Mouse (Mus musculus) ES-CJ7 (cell line): ENCODE measurements at regions not wholly inside any gene's neighbourhood (a gene's known extent, or its start where the extent isn't known, plus 50 kb on each side); places are given as distances from the start of the nearest gene placed in this dataset.

Experiments used
- DNase-seq: peaks from one replicate; pipeline ENCODE4 v3.0.0; 2011; ENCODE audit warnings: low read depth, low spot score

DNA sequence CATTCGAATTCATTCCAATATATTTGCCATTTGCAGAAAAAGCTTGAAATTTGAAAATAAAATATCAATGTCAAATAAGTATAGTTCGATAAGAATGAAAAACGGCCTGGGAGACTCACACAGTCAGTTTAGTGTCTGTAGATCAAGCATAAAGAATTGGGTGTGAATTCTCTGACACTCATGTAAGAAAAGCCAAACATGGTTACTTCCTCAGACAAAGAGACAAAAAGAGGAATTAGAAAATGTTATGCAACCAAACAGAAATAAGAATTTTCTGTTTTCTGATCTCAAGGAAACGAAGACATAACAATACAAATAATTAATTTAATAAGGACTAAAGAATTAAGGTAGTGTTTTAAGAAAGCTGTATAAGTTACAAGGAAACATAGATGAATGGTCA is 113.7 kb upstream of the Egfr start:
- no peak for DNase-seq

DNA sequence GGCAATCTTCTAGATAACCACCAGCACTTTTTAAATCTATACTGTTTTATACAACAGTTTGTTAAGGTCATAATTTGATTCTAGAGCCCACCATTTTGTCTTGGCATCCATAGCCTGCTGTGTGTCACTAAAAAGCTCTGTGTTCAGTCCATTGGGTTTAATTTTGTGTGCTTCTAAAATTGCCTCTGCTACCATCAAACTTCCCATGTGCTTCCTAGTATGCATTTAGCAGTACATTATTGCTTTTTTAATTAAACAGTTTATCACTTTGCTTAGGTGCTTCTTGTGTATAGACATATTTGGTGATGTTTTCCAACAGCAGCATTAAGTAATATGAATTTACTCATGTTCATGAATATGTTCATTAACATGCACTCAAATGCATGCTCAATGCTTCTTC is 102.4 kb upstream of the Egfr start:
- no peak for DNase-seq

DNA sequence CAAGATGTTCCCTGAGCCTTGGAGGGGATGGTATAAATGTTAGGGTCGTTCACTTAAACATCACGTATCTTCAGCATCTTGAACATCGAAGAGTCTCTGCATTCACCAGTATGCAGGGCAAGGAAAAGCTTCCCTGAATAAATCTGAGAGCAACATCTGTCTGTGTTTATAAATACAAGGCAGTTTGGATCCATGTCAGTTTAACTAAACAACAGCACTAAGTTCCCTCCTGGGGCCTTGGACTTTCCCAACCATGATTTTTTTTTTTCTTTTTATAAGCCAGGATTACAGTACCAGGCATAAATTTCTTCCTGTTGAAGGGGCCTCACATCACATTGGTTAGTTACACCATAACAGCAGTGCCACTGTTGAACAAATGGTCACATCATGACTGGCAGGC is 88.2 kb upstream of the Egfr start:
- DNase-seq = no peak

DNA sequence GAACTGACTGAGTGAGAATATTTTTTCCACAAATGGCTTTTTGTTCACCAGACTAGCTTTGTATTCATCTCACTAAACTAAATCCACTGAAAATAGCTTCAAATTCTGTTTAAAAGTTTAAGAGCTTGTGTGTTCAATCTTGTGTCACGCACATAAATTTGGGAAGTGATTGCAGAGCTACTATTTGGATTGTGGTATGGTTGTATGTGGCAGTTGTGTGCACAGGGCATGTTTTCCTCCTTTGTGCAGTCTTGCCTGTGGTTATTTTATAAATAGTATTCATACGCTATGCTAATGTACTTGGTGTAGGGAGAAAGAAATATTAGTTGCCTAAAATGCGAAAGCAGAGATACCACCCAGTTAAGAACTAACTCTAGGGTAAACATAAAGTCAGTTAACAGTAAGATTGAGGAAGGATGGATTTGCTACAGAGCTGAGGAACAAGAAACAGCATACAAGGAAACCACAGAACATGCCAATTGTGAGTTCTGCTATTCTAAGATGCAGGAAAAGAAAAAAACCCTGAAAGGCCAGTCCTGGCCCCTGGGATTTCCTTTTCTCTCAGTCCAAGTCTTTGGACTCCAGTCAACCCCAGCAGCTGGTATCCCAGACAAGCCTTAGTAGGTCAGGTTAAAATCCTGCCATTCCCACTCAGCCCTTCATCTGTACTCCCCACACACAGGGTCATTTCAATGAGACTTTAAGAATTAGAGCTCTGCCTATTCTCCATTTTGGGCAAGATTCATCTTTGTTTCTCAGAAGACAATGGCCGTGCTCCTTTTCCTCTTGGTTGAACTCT is 82.4 kb upstream of the Egfr start:
- no peak for DNase-seq

DNA sequence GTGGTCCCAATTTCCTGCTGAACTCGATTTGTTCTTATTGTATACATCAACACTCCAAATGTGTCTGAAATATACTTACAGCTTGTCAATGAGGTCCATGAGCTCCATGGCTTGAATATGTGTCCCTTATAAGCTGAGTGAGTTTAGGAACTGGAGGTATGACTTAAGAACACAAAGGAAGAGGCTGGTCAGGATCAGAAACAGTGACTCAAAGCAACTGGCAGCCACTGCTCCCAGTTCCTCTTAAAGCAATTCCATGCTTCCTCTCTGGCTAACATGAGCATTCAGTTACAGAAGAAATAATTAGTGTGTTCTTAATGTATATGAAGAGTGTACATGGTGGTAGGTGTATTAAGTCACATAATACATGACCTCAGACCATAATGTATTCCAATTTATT is 81.7 kb upstream of the Egfr start:
- no peak for DNase-seq

DNA sequence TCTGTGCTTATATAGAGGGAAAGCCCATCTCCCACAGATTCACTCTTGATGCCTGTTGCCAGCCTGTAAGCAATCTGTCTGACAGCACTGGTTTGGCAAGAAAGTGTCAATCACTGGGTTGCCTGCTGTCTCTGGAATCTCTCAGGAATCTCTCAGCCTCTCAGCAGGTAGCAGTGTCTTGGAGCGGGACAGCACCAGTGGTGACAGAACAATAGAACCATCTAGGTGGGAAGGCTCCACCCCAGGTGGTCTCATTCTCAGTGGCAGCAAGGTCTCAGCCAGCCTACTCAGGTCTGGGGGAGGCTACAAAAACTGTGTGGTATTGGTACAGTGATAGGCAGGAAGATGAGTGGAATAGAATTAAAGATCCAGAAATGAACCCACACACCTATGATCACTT is 76.1 kb upstream of the Egfr start:
- peak; percentile 85 for DNase-seq

DNA sequence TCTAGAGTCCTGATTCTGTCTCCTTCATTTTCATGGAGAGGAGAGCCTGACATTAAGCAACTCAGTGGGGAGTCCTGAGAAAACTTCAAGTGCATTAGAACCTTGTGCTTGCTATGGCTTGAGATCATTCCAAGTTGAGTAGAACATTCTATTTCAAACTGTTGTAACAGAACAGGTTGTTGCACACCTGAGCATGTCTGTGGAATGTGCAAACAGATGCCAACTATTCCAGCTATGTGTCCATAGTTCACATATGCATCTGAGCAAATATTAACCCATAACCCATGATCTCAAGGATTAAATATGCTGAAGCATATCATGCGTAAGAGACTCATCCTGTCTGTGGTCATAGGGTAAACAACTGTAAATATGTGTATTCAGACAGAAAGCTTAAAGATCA is 68.5 kb upstream of the Egfr start:
- no peak for DNase-seq

DNA sequence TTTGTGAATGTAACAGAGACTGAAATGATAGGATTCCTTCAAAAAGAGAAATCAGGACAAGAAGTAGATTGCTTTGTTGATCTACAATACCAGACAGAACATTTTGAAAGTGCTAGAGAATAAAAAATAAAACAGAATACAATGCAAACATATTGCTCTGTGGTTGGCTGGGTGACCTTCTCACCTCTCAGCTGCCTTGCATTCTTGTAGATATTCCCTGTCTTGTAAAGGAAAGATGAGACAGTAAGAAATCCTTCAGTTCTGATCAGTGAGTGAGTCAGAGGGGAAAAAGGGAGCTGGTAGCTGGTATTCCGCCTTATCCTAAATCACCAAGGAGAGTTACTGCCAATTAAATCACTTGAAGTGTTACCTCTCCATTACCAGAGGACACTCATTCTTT is 56.4 kb upstream of the Egfr start:
- DNase-seq = no peak

DNA sequence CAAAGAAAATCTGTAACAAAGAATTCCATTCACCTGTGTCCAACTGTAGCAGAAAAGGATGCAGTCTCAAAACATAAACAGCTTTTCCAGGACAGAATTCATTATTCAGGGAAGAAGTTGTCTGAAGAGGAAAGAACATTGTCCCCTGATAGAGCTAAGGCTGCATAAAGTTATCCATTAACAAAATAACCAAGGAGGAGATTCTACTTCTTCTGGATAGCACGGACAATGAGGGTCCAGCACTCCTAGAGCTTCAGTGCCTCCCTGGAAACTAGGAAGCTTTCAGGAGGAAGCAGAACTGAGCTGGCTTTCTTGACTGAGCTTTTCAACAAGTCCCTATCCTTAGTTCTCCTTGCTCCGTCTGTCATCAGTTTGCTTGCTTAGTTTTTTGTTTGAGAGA is 55.2 kb upstream of the Egfr start:
- DNase-seq = no peak

DNA sequence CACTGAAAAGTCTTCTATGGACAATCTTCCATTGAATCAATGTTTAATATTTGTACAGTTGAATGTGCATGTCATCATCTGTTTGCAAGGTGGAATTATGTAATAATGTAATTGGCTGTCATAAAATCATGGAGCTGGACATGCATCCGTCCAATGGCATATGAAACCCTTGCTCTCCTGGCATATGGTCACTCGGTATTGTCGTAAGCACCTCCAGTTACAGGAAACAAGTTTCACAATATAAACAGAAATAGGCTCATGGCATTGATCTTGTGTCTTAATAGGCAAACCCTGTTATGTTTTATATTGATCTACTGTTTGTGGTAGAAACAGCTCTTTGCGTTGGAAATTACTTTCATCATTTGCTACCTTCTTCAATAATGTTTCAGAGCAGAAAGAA is 50.2 kb upstream of the Egfr start:
- DNase-seq = no peak
